Mouse (Mus musculus) Patski (cell line): ENCODE measurements around the gene 0610040J01Rik. TPM values are rescaled to one million over a fixed set of nuclear protein-coding genes. Genes with fewer than 3 reads are reported as not detected.

Source experiments
- ATAC-seq: fragments of 100-300 bp; one replicate; pipeline ENCODE4 v1.8.0; 2021
- CTCF ChIA-PET: fragments of 350-600 bp; sonication (Branson Sonifier 250); formaldehyde crosslinking; loops from one replicate; lab custom pipeline; 2022; ENCODE audit warnings: inconsistent platforms; lab: Charles Lee
- POLR2A ChIA-PET: fragments of 350-600 bp; sonication (Branson Sonifier 250); formaldehyde crosslinking; loops from one replicate; lab custom pipeline; 2022; ENCODE audit warnings: antibody characterized with exemption, inconsistent platforms; lab: Charles Lee
- DNase-seq: peaks from one replicate; pipeline ENCODE4 v3.0.0-alpha.2; 2011; ENCODE audit warnings: low read depth, low spot score
- H3K27me3 ChIP-seq: fragments of 371-371 bp; one replicate; pipeline ENCODE4 v1.5.1; 2021
- CTCF ChIP-seq: fragments of 100-300 bp; IDR thresholded peaks from one replicate; pipeline ENCODE4 v1.5.1; 2021
- in situ Hi-C: fragments of 300-500 bp; cut with MboI; formaldehyde crosslinking; loops from 3 replicates; pipeline ENCODE4 v1.11.1; 2018; ENCODE audit warnings: low pct_unique_long_range_greater_than_20kb, mixed read lengths
- polyA plus RNA-seq: library from polyadenylated mRNA; unstranded; gene quantifications from one replicate; pipeline ENCODE4 v1.2.3, GENCODE M21; 2021

0610040J01Rik gene
- polyA plus RNA-seq, 1 experiment from 2014 or later, result 0.58 TPM

- CTCF ChIA-PET, result interaction anchor here (0.8 to 1.5 kb wide), 5 partner anchors 12 to 59 kb away, joined by 3 to 4 read pairs (median 3); no protein-coding TSS in a partner anchor
- in situ Hi-C loops, result no loop called here
- ATAC-seq, result no peak
These were observed 15.4 kb downstream of the 0610040J01Rik start for GRCm38 (mm10) chr5:63827415-63828053.

DNA sequence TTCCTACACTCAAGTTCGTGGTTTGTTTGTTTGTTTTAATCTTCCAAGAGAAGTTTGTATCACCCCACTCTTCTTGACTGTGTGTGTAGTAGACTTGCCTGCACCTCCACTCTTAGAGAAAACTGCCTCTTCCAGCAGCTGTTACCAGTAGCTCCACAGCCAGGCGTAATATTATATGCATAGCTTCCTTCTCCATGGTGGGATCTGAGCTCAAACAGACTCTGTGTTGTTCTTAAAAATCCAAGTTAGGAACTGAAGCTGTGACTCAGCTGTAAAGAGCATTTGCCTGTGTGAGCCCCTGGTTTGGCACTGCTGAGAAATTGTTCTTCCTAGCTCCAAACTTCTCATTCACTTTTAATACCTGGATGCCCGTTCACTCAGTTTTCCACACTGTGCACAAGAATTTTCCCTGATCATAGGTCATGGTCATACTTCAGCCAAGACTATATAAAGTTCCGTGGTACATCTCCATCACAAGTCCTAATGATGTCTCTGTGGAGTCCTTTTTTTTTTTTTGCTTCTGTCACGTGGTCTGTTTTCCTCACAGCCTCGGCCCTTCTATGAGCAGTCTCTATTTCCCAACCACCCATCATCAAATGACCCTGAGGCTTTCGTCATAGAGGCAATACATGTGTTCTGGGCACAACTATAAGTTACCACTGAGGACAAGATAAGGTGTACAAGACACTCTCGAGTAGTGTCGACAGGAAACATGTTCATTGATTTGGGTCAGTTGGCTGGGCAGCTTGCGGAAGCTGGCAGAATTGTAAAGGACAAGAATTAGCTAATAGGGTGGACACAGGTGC is 16.4 kb downstream of the 0610040J01Rik start:
- in situ Hi-C loops, result no loop called here
- ChIA-PET CTCF (interaction anchor here (0.7 to 1.2 kb wide), 5 partner anchors 9 to 58 kb away, joined by 3 to 4 read pairs (median 3); no protein-coding TSS in a partner anchor), POLR2A (no interaction called here)
- TF ChIP-seq CTCF, result no peak
- H3K27me3 ChIP-seq, result no peaks in the 10 kb centered on the region
- DNase-seq, result no peak
- no peak for ATAC-seq

More at GRCm38 (mm10) chr5:63827415-63828053, 15.4 kb downstream of the 0610040J01Rik start:
- no peak for DNase-seq
- POLR2A ChIA-PET, result no interaction called here
- H3K27me3 ChIP-seq, result no peaks in the 10 kb centered on the region
- no peak for TF ChIP-seq CTCF

- TF ChIP-seq CTCF, result no peak
- H3K27me3 ChIP-seq, result no peaks in the 10 kb centered on the region
- no peak for DNase-seq
- CTCF ChIA-PET, result no interaction called here
- POLR2A ChIA-PET, result interaction anchor here (0.6 kb wide), 1 partner anchor 745 kb away, joined by 5 read pairs; no protein-coding TSS in a partner anchor
- in situ Hi-C loops, result no loop called here
- no peak for ATAC-seq
These were observed 18.9 kb downstream of the 0610040J01Rik start for GRCm38 (mm10) chr5:63831054-63831453.

GRCm38 (mm10) chr5:63833955-63834354 is 21.8 kb downstream of the 0610040J01Rik start:
- H3K27me3 ChIP-seq, result no peaks in the 10 kb centered on the region
- no peak for TF ChIP-seq CTCF
- in situ Hi-C loops, result no loop called here
- ChIA-PET CTCF (interaction anchor here (1.8 to 4.9 kb wide), 2 partner anchors 12 kb away, joined by 3 to 14 read pairs; no protein-coding TSS in a partner anchor), POLR2A (no interaction called here)
- no peak for DNase-seq
- ATAC-seq, result no peak

- ChIA-PET CTCF (interaction anchor here (1.2 to 4.9 kb wide), 3 partner anchors 12 to 52 kb away, joined by 3 to 14 read pairs (median 3); no protein-coding TSS in a partner anchor), POLR2A (no interaction called here)
- in situ Hi-C loops, result no loop called here
- H3K27me3 ChIP-seq, result no peaks in the 10 kb centered on the region
- DNase-seq (no peak), ATAC-seq (no peak)
- TF ChIP-seq CTCF, result no peak
These were observed 22.3 kb downstream of the 0610040J01Rik start for GRCm38 (mm10) chr5:63834435-63834834.

DNA sequence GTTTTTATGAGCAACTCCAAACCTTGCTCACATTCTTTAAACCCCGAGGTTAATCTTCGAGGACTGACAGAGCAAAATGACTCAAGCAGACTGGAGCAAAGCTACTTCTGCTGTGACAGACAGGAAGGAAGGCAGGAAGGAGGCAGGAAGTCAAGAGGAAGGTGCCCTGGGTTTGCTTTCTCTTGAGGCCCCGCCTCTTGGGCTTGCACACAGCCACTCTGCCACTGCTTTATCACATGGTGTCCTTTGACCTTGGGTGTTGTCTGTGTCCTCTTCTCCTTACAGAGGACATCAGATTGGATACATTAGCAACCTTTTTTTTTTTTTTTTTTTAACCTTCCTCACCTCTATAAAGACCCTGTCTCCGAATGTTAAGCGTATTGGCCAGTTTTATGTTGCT is 25.0 kb downstream of the 0610040J01Rik start:
- POLR2A ChIA-PET, result interaction anchor here (0.6 kb wide), 1 partner anchor 28 kb away, joined by 3 read pairs; no protein-coding TSS in a partner anchor
- no peak for TF ChIP-seq CTCF
- ATAC-seq (no peak), DNase-seq (no peak)
- H3K27me3 ChIP-seq, result no peaks in the 10 kb centered on the region
- CTCF ChIA-PET, result no interaction called here
- in situ Hi-C loops, result no loop called here

GRCm38 (mm10) chr5:63837851-63838250 is 25.7 kb downstream of the 0610040J01Rik start:
- ChIA-PET POLR2A (interaction anchor here (0.6 to 1.3 kb wide), 2 partner anchors 9 to 27 kb away, joined by 3 read pairs; no protein-coding TSS in a partner anchor), CTCF (no interaction called here)
- no peak for TF ChIP-seq CTCF
- in situ Hi-C loops, result no loop called here
- DNase-seq, result no peak
- ATAC-seq, result no peak
- H3K27me3 ChIP-seq, result no peaks in the 10 kb centered on the region

DNA sequence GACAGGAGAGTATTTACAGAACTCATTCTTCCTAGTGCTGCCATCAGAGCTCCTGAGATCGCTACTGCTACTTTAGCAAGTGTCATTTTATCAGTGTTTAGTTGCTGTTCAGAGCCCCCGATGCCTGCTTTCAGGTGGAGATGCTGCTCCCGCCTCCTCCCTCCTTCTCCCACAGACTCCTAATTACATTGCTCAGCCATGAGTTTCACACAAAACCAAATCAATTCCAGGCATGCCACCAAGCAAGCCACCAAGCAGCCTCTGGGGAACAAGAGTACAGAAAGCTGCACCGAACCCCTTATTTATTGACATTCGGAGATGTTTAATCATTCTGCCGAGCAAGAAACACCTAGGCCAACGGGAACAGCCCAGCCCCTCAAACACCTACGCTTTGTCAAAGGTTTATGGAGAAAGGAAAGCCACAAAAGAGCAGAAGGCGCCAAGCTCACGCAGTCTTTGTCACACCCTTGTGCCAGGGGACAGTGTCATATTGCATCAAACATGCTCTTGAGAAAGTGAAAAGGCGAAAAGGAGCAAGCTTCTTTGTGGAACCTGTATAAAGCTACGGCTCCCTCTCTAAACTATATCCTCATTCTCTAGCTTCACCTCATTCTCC is 27.7 kb downstream of the 0610040J01Rik start:
- no peaks in the 10 kb centered on the region for H3K27me3 ChIP-seq
- ChIA-PET CTCF (interaction anchor here (1.0 to 1.4 kb wide), 4 partner anchors 16 to 20 kb away, joined by 3 read pairs; no protein-coding TSS in a partner anchor), POLR2A (no interaction called here)
- no peak for TF ChIP-seq CTCF
- DNase-seq (no peak), ATAC-seq (no peak)
- in situ Hi-C loops, result no loop called here

DNA sequence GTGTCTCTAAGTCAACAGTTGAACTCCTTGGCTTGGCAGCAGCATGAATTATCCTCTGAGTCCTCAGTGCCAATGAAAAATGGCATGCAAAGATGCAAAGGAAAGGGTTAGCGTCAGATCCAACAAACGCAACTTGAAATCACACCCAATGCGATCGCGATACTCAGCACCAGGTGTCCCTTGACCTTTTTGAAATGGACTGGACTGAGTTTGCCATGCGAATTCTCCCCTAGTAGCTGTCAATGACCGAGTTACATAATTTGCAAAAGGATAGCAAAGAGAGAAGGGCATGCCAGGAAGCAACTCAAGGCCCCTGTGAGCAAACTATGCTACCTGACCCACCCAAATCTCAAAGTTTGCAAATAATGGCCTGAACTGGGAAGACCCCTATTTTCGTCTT is 34.9 kb downstream of the 0610040J01Rik start:
- no peaks in the 10 kb centered on the region for H3K27me3 ChIP-seq
- in situ Hi-C loops, result no loop called here
- ChIA-PET CTCF (interaction anchor here (1.2 to 2.2 kb wide), 5 partner anchors 10 to 30 kb away, joined by 3 to 12 read pairs (median 5); no protein-coding TSS in a partner anchor), POLR2A (interaction anchor here (1.4 kb wide), 1 partner anchor 9 kb away, joined by 3 read pairs; no protein-coding TSS in a partner anchor)
- TF ChIP-seq CTCF, result no peak
- DNase-seq (no peak), ATAC-seq (no peak)

- no peak for TF ChIP-seq CTCF
- ATAC-seq (peak; percentile 71), DNase-seq (no peak)
- in situ Hi-C loops, result no loop called here
- no peaks in the 10 kb centered on the region for H3K27me3 ChIP-seq
- ChIA-PET CTCF (interaction anchor here (1.2 to 2.2 kb wide), 4 partner anchors 9 to 30 kb away, joined by 3 to 12 read pairs (median 5); no protein-coding TSS in a partner anchor), POLR2A (interaction anchor here (1.4 kb wide), 1 partner anchor 10 kb away, joined by 3 read pairs; no protein-coding TSS in a partner anchor)
These were observed 35.5 kb downstream of the 0610040J01Rik start for GRCm38 (mm10) chr5:63847541-63848226.
